ENCODE assay signal across 8 mouse cellular contexts in the genomic region with DNA sequence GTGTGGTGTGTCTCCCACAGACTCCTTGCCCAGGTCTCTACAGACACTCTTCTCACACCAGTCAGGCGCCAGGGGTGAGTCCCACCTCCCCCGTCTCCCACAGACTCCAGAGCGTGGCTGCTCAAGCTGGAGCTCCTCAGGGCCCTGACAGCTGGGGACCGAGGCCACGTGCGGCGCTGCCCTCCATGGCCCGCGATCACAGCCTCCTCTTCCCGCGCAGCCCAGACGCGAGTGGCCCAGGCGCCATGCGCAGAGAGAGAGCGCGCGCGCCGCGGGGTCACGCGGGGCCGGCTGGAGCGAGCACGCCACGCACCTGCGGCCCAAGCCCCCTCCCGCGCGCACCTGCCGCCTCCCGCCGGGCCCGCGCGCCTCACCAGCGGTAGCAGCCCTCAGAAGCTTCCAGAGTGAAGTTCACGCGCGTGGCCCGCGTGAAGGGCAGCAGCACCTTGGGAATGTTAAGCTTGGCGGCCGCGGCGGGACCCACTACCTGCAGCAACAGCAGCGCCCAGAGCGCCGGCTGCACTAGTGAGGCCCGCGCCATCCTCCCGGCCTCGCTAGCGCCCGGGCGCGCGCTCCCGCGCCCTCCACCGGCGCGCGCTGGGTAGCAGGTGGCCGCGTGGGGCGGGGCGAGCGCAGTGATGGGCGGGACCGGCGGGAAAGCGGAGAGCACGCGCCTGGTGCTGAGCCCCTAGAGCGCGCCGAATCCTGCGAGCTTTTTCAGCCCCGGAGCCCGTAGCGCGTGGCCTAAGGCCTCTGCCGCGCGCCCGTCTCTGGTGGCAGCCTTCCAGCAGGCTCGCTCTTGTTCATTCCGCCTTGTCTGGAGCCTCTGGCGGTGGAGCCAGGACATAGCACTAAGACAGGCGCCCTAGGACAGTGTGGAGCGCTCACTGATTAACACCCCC. TPM values are rescaled to one million over a fixed set of nuclear protein-coding genes. Genes with fewer than 3 reads are reported as not detected.
DNase-seq lines count a peak whose midpoint lies in the region; ATAC-seq and TF ChIP-seq lines count a peak whose summit lies in the region.

A gene (minus strand): TSS at position 586 of the 902 bp plus-strand sequence.

- no peak for TF ChIP-seq EP300 in liver, embryonic 14.5 days (IDR thresholded peaks at IDR 0.05; ENCODE audit: low read depth)
- TF ChIP-seq EP300 in stomach, postnatal 0 days (optimal IDR thresholded peaks at IDR 0.05) = no peak

- H3K4me1 ChIP-seq in forebrain, embryonic 10.5 days = peaks cover 38% of the 10 kb centered on the region
- H3K4me1 ChIP-seq in heart, embryonic 15.5 days (replicated peaks) = peaks cover 16% of the 10 kb centered on the region; the same call in 1 of the 2 replicates
- H3K4me1 ChIP-seq in liver, embryonic 14.5 days (replicated peaks; ENCODE audit: control insufficient read depth in 2 of 2, insufficient read depth in 2 of 2, low read length in 1 of 2) = peaks cover 44 to 48% of the 10 kb centered on the region in 2 experiments
- peaks cover 16% of the 10 kb centered on the region for H3K4me1 ChIP-seq in neural tube, embryonic 11.5 days (ENCODE audit: control insufficient read depth, insufficient read depth, low read length)
- no peaks in the 10 kb centered on the region for H3K4me1 ChIP-seq in stomach, postnatal 0 days (replicated peaks; ENCODE audit: control insufficient read depth, insufficient read depth)

- peak within 1 kb of the TSS; percentile 84 for H3K4me3 ChIP-seq in forebrain, embryonic 10.5 days
- peak within 1 kb of the TSS; percentile 70 for H3K4me3 ChIP-seq in heart, embryonic 15.5 days
- H3K4me3 ChIP-seq in liver, embryonic 14.5 days (ENCODE audit: insufficient read depth in 1 of 2, low read depth in 2 of 2, low read length in 2 of 2) = peak within 1 kb of the TSS; percentile 73 to 76
- peak within 1 kb of the TSS; percentile 75 for H3K4me3 ChIP-seq in neural tube, embryonic 11.5 days (ENCODE audit: low read depth, low read length)
- H3K4me3 ChIP-seq in stomach, postnatal 0 days (ENCODE audit: low read depth, low read length) = peak within 1 kb of the TSS; percentile 56

- WGBS in forebrain, embryonic 10.5 days = under 1% methylated on average over 93 of the region's 93 CpGs
- under 1% methylated on average over 64 of the region's 93 CpGs for WGBS in heart, embryonic 15.5 days
- WGBS in liver, embryonic 14.5 days (ENCODE audit: insufficient replicate concordance) = under 1% methylated on average over 84 of the region's 93 CpGs
- under 1% methylated on average over 90 of the region's 93 CpGs for WGBS in neural tube, embryonic 11.5 days
- WGBS in stomach, postnatal 0 days = under 1% methylated on average over 83 of the region's 93 CpGs

- H3K27ac ChIP-seq in forebrain, embryonic 10.5 days = peak within 1 kb of the TSS; percentile 96
- peak within 1 kb of the TSS; percentile 54 for H3K27ac ChIP-seq in heart, embryonic 15.5 days
- peak within 1 kb of the TSS; percentile 68 for H3K27ac ChIP-seq in liver, embryonic 14.5 days
- H3K27ac ChIP-seq in neural tube, embryonic 11.5 days (ENCODE audit: low read depth, low read length) = peak within 1 kb of the TSS; percentile 67
- no peak within 1 kb of the TSS for H3K27ac ChIP-seq in stomach, postnatal 0 days (replicated peaks)

- peak within 1 kb of the TSS; percentile 66 for H3K9ac ChIP-seq in heart, embryonic 15.5 days
- H3K9ac ChIP-seq in liver, embryonic 14.5 days (replicated peaks) = peak within 1 kb of the TSS; percentile 79
- peak within 1 kb of the TSS; percentile 82 for H3K9ac ChIP-seq in neural tube, embryonic 11.5 days (ENCODE audit: low read length)
- H3K9ac ChIP-seq in stomach, postnatal 0 days (ENCODE audit: low read length) = peak within 1 kb of the TSS; percentile 56

- H3K36me3 ChIP-seq in forebrain, embryonic 10.5 days (replicated peaks) = peaks cover 6% of the 10 kb centered on the region
- no peaks in the 10 kb centered on the region for H3K36me3 ChIP-seq in heart, embryonic 15.5 days
- peaks cover 5% of the 10 kb centered on the region; the same call in 1 of the 2 replicates for H3K36me3 ChIP-seq in liver, embryonic 14.5 days (replicated peaks; ENCODE audit: control insufficient read depth, insufficient read depth, low read depth)
- H3K36me3 ChIP-seq in neural tube, embryonic 11.5 days (ENCODE audit: control insufficient read depth, insufficient read depth, low read length) = no peaks in the 10 kb centered on the region
- no peaks in the 10 kb centered on the region for H3K36me3 ChIP-seq in stomach, postnatal 0 days (ENCODE audit: control insufficient read depth, insufficient read depth, low read length)

- H3K27me3 ChIP-seq in forebrain, embryonic 10.5 days (ENCODE audit: poor library complexity, severe bottlenecking) = peaks cover 27% of the 10 kb centered on the region
- H3K27me3 ChIP-seq in heart, embryonic 15.5 days = no peaks in the 10 kb centered on the region
- no peaks in the 10 kb centered on the region for H3K27me3 ChIP-seq in liver, embryonic 14.5 days (ENCODE audit: control insufficient read depth, insufficient read depth, low read length)
- H3K27me3 ChIP-seq in neural tube, embryonic 11.5 days (ENCODE audit: control insufficient read depth, insufficient read depth, low read length) = no peaks in the 10 kb centered on the region
- no peaks in the 10 kb centered on the region for H3K27me3 ChIP-seq in stomach, postnatal 0 days (ENCODE audit: control insufficient read depth, insufficient read depth, low read length)

- peak; percentile 97 for DNase-seq in CD4-positive, CD25-positive, alpha-beta regulatory T cell, adult 2 months (ENCODE audit: low read depth, low spot score)
- DNase-seq in c-Kit-negative CD71-positive TER-119-positive erythroid progenitor cells, embryonic 14.5 days (ENCODE audit: low read depth, low spot score) = peak; percentile 81
- peak; percentile 89 for DNase-seq in forebrain, embryonic 10.5 days (ENCODE audit: extremely low spot score, low spot score)
- DNase-seq in kidney, postnatal 25 days = peak; percentile 98
- peak; percentile 75 to 82 (median 79) for DNase-seq in liver, embryonic 14.5 days (ENCODE audit: low read depth in 3 of 3, low spot score in 3 of 3)
- peak; percentile 94 for DNase-seq in neural tube, embryonic 11.5 days (ENCODE audit: low spot score)
- peak; percentile 96 for DNase-seq in stomach, postnatal 0 days (ENCODE audit: low spot score)

- TF ChIP-seq CTCF in liver, embryonic 14.5 days (IDR thresholded peaks at IDR 0.05; ENCODE audit: low read depth) = peak; percentile 77
- peak; percentile 78 for TF ChIP-seq CTCF in stomach, postnatal 0 days (IDR thresholded peaks at IDR 0.05; ENCODE audit: low read depth)

- H3K9me3 ChIP-seq in forebrain, embryonic 10.5 days = peaks cover 5% of the 10 kb centered on the region; the same call in 1 of the 2 replicates
- H3K9me3 ChIP-seq in heart, embryonic 15.5 days (replicated peaks) = no peaks in the 10 kb centered on the region
- no peaks in the 10 kb centered on the region for H3K9me3 ChIP-seq in liver, embryonic 14.5 days (ENCODE audit: control insufficient read depth, low read length)
- no peaks in the 10 kb centered on the region for H3K9me3 ChIP-seq in neural tube, embryonic 11.5 days (ENCODE audit: control insufficient read depth, low read length)
- no peaks in the 10 kb centered on the region for H3K9me3 ChIP-seq in stomach, postnatal 0 days (ENCODE audit: control insufficient read depth, low read length)

- ATAC-seq in heart, embryonic 15.5 days (replicated peaks; ENCODE audit: insufficient number of reproducible peaks, insufficient read depth, low FRiP score, low read depth) = peak; percentile 95
- ATAC-seq in liver, embryonic 14.5 days (ENCODE audit: insufficient read depth) = peak; percentile 88
- ATAC-seq in neural tube, embryonic 11.5 days (ENCODE audit: insufficient read depth, low FRiP score, low TSS enrichment) = peak; percentile 97
- peak; percentile 97 for ATAC-seq in stomach, postnatal 0 days (ENCODE audit: low FRiP score, low TSS enrichment)

- peak within 1 kb of the TSS; percentile 94 for H3K4me2 ChIP-seq in heart, embryonic 15.5 days
- H3K4me2 ChIP-seq in liver, embryonic 14.5 days (ENCODE audit: low read depth) = peak within 1 kb of the TSS; percentile 67
- H3K4me2 ChIP-seq in neural tube, embryonic 11.5 days (ENCODE audit: low read depth) = peak within 1 kb of the TSS; percentile 97
- peak within 1 kb of the TSS; percentile 99 for H3K4me2 ChIP-seq in stomach, postnatal 0 days (replicated peaks; ENCODE audit: low read depth)

RNA-seq across cellular contexts. Expression of the gene that starts here (rescaled TPM):
- 38.6 and 41.6 TPM in 2 replicates for polyA plus RNA-seq in forebrain, embryonic 10.5 days (2016; fragmentation: Nextera tagmentation; extraction: Ambion mirVana)
- 6.2 and 12.0 TPM in 2 replicates for polyA plus RNA-seq in heart, embryonic 15.5 days (2015; fragmentation: Nextera tagmentation; extraction: Ambion mirVana)
- polyA plus RNA-seq in liver, embryonic 14.5 days (2012; rRNA removed) = 24.4 and 32.4 TPM in 2 replicates
- 35.1 and 38.5 TPM in 2 replicates for polyA plus RNA-seq in liver, embryonic 14.5 days (2014; fragmentation: Nextera tagmentation; extraction: Ambion mirVana)
- 16.4 and 18.3 TPM in 2 replicates for polyA plus RNA-seq in neural tube, embryonic 11.5 days (2014; fragmentation: Nextera tagmentation; extraction: Ambion mirVana)
- 2.2 and 2.4 TPM in 2 replicates for polyA plus RNA-seq in stomach, postnatal 0 days (2015; fragmentation: Nextera tagmentation; extraction: Ambion mirVana)
